Mouse (Mus musculus): Measurements from ENCODE around the gene Gstm5.

Gene Gstm5

DNA sequence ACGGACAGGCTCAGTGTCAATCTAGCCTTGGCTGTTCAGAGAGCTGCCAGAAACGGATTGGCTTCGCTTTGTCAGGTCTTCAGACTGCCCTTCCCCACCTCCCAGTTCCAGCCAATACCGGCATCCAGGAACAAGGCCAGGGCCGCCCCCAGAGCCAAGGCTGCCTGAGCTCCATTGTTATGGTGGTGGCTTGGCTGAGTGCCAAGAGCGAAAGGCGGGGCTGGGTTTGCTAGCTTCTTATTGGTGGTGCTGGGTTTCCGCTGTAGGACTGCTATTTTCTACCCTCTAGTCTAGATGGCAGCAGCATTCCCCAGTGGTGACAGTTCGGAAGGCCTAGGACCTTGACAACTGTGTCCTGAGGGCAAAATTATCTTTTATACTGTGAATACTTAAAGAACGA lies 36.0 kb downstream of the Gstm5 start, which contains the start of gene Gstm7:
Gstm7 (minus strand) TSS at position 148 of the 400 bp plus-strand sequence.
- DNase-seq (ENCODE audit: low read depth, low spot score): peak; percentile 94

- no peak for DNase-seq (ENCODE audit: low read depth, low spot score)
Observed at GRCm38 (mm10) chr3:107932128-107932527, 36.5 kb downstream of the Gstm5 start.

GRCm38 (mm10) chr3:107935268-107935667 lies 39.6 kb downstream of the Gstm5 start:
- DNase-seq (ENCODE audit: low read depth, low spot score): no peak

- no peak for DNase-seq (ENCODE audit: low read depth, low spot score)
Observed at GRCm38 (mm10) chr3:107935888-107936287, 40.3 kb downstream of the Gstm5 start.

DNA sequence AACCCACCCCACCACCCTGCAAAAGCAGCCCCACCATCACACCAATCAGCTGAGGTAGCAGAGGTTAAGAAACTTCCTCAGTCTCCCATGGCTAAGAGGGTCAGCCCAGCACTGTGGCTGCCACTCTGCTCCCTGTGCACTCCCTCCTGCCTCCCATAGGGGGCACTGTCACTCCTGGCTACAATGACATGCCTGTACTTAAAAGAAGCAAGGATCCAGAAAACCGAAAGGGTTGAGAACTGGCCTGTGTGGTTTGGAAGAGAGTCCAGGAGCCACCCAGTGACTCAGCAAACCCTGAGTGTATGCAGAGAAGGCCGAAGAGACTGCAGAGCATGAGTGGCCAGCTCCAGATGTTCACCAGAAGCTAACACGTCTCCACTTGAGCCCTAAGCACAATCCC lies 43.8 kb downstream of the Gstm5 start:
- DNase-seq (ENCODE audit: low read depth, low spot score): no peak

GRCm38 (mm10) chr3:107939830-107940229 lies 44.2 kb downstream of the Gstm5 start:
- DNase-seq (ENCODE audit: low read depth, low spot score): peak; percentile 64

DNA sequence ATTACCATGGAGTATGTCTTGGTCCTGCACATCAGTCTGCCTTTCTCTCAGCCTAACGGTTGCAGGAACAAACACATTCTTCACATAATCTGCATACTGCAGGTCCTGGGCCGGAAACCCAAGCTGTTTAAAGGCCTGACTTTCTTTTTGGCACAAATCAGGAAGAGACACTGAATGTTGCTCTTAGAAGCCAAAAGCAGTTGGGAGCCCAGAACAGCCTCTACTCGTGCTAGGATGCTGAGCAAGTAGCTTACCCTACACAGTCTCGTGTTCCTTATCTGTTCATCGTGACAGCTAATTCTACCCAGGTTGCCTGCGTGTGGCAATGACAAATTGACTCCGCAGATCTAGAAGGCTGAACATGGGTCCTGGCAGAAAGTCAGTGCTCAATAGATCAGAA lies 44.9 kb downstream of the Gstm5 start:
- no peak for DNase-seq (ENCODE audit: low read depth, low spot score)

- DNase-seq (ENCODE audit: low read depth, low spot score): no peak
Observed at GRCm38 (mm10) chr3:107941261-107941660, 45.6 kb downstream of the Gstm5 start.

DNA sequence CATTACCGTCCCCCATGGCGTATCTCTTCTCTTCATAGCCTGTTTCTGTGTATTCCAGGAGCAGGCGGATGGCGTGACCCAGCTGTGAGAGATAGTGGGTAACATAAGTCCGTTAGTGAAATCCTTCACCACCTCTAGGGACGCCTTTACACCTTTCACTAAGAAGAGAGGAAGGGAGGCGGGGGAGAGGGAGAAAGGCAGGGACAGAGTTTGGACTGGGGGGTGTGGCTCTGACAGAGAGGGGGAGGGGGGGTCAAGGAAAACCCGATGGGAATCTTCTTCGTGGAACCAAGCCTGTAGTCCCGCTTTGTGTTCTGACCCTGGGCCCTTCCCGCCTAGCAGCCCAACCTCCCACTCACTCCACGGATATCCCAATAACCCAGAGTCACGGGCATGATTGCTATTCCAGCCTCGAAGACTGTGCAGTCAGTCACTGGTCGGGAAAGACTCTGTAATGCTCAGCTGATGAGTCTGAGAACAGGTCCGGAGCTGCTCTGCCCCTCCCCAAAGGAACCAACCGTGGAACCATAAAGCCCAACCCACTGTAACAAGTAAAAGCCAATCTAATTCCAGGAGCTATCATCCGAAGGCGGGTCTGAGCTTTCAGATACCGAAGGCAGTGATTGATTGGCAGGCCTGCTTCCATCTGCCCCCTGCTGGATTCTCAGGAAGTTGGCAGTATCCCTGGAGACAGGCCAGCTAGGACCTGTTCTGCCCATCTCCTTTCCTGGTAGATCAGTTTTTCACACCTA lies 47.8 kb downstream of the Gstm5 start, which contains the start of gene Gstm6:
Gstm6 (minus strand) TSS at position 511 of the 752 bp plus-strand sequence.
- peak; percentile 56 for DNase-seq (ENCODE audit: low read depth, low spot score)

DNA sequence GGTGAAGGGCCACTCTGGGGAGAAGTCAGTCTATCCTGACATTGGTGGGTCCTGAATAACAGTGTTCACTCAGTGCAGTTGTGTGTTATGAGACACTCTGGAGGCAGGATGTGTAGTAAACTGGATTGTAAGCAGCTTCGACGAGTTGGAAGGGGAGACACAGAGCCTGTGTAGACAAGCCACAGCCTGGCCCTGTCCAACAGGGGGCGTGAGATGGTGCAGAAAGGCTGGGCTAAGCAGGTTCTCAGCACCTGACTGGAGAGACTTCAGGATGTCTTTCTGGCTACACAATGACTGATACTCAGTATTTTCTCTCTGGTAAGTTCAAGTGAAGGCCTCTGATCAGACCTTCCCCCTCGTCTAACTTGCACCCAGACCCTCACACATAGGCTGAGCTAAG lies 50.1 kb downstream of the Gstm5 start:
- DNase-seq (ENCODE audit: low read depth, low spot score): no peak
